Mouse (Mus musculus): Measurements from ENCODE around the gene Ednra.

Gene Ednra

DNA sequence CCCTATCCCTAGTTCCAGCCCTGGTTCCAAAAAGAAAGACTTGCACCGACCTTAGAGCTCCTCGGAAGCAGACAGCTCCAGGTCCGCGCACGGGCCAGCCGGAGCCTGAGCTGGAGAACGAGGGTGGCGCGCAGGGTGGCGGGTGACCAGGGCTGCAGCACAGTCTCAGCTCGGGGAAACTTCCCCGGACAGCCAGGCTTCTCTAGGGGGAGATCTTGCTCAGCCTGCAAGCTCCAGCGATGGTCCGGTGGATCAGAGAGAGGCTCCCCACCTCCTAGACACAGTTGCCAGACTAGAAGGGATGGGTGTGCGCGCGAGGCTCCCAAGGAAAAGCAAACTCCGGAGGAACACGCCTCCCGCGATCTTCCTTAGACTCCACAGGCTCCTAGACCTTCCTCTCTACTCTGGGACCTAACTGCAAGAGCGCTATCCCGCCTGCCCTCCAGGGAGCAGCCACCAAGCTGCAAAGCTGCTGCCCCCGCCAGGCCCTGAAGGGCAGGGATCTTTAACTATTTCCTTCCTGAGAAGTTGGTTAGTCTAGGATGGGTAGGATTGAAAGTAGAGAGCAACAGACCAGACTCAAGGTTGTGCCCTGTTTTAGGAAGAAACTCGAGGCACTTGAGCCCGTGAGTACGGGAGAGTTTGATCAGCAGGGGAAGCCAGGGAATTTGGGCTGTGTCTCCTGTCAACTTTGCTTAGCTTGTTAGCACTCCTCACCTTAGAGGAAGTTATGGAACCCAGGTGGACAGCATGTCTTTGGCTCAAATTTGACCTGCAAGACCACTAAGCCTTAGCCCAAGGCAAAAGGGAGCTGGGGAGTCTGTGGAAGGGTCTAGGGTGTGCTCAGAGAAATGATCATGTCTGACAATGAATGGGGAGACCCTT, at the start of gene Ednra:
Gene Ednra, minus strand, starts transcription at position 419 of the 885 bp plus-strand sequence.
- DNase-seq (ENCODE audit: low read depth, low spot score) = peak; percentile 47

GRCm38 (mm10) chr8:77773831-77774230, 49.6 kb upstream of the Ednra start:
- DNase-seq (ENCODE audit: low read depth, low spot score) = no peak

GRCm38 (mm10) chr8:77773256-77773655, 49.0 kb upstream of the Ednra start:
- DNase-seq (ENCODE audit: low read depth, low spot score) = peak; percentile 22

- DNase-seq (ENCODE audit: low read depth, low spot score) = no peak
These were observed 48.1 kb upstream of the Ednra start for GRCm38 (mm10) chr8:77772210-77772886.

GRCm38 (mm10) chr8:77770966-77771365, 46.7 kb upstream of the Ednra start:
- DNase-seq (ENCODE audit: low read depth, low spot score) = no peak

DNA sequence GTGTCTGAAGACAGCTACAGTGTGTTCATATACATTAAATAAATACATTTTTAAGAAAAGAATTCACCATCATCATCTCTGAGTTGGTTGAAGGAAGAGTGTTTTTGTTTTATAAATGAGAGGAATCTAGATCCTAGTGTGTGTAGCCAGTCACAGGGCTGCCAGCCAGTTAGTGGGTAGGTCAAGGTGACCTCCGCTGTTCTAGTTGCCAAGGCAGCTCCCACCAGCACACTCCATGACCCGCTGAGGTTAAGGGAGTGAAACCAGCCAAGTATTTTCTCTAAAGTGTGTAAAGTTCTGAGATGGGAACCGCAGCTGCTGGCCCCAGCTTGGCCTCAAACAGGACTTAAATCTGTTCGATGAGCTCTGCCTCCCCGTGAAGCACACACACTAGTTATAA, 44.7 kb upstream of the Ednra start:
- DNase-seq (ENCODE audit: low read depth, low spot score) = no peak

DNA sequence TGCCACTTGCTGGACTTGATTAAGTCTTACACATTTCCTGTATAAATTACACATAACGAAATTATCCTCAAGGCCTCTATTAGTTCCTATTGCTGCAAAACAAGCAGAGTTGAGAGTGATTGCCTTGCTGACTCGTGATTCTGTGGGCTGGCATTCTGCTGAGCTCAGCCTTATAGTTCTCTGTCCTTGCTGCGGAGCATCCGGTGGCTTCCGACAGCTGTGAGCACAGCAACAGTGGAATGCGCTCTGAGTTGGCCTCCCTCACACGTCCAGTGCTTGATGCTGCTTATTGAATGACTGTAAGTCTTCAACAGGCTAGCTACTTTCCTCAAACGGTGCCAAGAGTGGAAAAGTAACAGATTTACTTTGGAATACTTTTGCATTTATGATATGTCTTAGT, 40.0 kb upstream of the Ednra start:
- DNase-seq (ENCODE audit: low read depth, low spot score) = no peak

GRCm38 (mm10) chr8:77762967-77763366, 38.7 kb upstream of the Ednra start:
- DNase-seq (ENCODE audit: low read depth, low spot score) = no peak

DNA sequence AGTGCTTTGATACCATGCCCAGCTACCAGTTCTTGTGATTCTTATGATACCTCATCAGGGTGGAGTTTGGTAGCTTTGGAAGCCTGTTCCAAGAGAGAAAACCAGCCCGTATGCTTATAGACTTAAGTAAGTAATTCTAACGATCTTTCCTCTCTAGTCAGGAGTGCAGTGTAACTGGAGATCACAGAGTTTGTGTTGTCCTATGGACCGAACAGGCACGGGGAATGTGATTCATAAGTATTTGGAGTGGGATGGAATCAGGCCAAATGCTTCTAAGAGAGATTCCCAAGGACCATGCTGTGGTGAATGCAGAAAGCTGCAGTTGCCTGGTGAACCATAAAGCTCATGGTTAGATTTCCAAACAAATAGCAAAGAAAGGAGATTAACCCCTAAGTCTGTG, 31.2 kb upstream of the Ednra start:
- no peak for DNase-seq (ENCODE audit: low read depth, low spot score)

DNA sequence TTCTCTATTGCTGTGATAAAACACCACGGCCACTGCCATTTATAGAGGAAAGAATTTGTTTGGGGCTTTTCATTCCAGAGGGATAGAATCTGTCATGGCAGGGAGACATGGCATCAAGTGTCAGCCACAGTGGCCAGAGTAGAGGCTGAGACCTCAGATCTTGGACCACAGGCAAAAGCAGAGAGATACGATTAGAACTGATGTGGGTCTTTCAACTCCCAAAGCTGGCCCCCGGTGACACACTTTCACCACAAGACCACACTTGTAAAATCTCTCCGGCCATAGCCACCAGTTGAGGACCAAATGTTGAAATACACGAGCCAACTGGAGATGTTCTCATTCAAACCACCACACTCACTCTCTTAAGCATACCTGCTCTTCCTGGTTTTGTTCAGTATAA, 29.5 kb upstream of the Ednra start:
- DNase-seq (ENCODE audit: low read depth, low spot score) = no peak

- no peak for DNase-seq (ENCODE audit: low read depth, low spot score)
These were observed 27.8 kb upstream of the Ednra start for GRCm38 (mm10) chr8:77752041-77752440.

DNA sequence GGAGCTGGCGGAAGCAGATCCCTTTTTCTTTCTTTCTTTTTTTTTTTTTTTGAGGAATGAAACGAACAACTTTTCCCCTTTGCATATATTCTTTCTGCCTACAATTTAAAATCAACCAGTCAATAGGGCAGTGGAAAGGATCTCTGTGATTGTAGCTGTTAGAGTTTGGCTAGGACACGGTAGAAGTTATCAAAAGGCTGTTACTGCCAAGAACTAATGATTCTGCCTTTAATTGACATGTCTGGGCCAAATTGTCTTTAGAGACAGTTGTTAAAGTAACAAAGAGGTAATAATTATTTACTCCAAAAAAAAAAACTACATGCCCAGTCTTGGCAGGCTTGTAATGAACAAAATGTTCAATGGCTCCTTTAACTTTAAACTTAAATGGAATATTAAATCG, 26.1 kb upstream of the Ednra start:
- DNase-seq (ENCODE audit: low read depth, low spot score) = no peak

DNA sequence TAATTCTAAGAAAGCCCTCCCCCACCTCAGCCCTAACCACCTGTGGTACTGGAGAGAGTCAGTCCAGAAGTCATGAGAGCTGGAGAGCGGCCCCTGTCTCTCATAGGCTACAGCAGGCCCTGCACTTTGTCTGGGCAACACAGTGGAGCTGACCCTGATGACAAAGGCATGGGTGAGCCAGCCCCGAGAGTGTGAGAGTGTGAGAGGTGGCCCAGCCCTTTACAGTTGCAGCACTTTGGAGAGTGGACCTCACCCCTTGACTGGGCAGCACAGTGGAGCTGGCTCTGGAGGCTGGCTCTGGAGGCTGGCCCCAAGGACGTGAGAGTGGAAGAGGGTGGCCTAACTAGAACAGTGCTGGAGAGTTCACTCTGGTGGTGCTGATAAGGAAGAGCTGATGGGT, 20.2 kb upstream of the Ednra start:
- no peak for DNase-seq (ENCODE audit: low read depth, low spot score)

- no peak for DNase-seq (ENCODE audit: low read depth, low spot score)
These were observed 18.1 kb upstream of the Ednra start for GRCm38 (mm10) chr8:77742395-77742794.

GRCm38 (mm10) chr8:77741050-77741777, 16.9 kb upstream of the Ednra start:
- no peak for DNase-seq (ENCODE audit: low read depth, low spot score)

DNA sequence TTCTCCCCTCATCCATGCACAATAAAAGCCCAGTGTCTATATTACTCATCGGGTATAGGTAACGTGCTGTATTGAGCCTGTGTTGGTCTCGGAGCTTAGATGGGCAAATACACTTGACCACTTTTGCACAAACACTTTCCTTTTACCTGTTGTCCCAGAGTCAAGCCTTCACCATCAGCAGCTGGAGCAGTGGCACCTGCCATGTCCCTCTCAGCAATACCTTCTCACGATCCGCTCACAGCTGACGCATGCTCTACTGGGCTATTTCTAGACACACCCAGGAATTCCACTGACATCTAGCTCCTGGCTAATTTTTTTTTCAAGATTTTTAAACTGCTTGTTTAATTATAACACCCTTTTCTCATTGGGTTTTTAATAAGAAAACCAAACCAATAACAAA, 14.2 kb upstream of the Ednra start:
- no peak for DNase-seq (ENCODE audit: low read depth, low spot score)

- no peak for DNase-seq (ENCODE audit: low read depth, low spot score)
These were observed 13.1 kb upstream of the Ednra start for GRCm38 (mm10) chr8:77737327-77737726.

GRCm38 (mm10) chr8:77733792-77734191, 9.5 kb upstream of the Ednra start:
- DNase-seq (ENCODE audit: low read depth, low spot score) = no peak

- no peak for DNase-seq (ENCODE audit: low read depth, low spot score)
These were observed 8.7 kb upstream of the Ednra start for GRCm38 (mm10) chr8:77732964-77733363.

GRCm38 (mm10) chr8:77725406-77725805, 1.1 kb upstream of the Ednra start:
- no peak for DNase-seq (ENCODE audit: low read depth, low spot score)

- no peak for DNase-seq (ENCODE audit: low read depth, low spot score)
These were observed 674 bp downstream of the Ednra start for GRCm38 (mm10) chr8:77723534-77724045.

- no peak for DNase-seq (ENCODE audit: low read depth, low spot score)
These were observed 1.2 kb downstream of the Ednra start for GRCm38 (mm10) chr8:77723018-77723417.
